Mouse (Mus musculus) cerebellum, adult 2 months (tissue): ENCODE data around the gene Gmppb.

Source experiments
- CTCF ChIP-seq: fragments of 200-500 bp; IDR thresholded peaks from 2 replicates; pipeline ENCODE4 v1.5.1; 2011; ENCODE audit warnings: low read depth, mild to moderate bottlenecking, control low read depth, low read length, moderate library complexity, borderline replicate concordance; ENCODE audit not compliant: insufficient read depth
- POLR2A ChIP-seq: fragments of 200-500 bp; IDR thresholded peaks from 2 replicates; pipeline ENCODE4 v1.6.1; 2011; ENCODE audit warnings: low read length, control low read depth, borderline replicate concordance; ENCODE audit not compliant: insufficient read depth

GRCm38 (mm10) chr9:108082988-108083431 is 34.0 kb downstream of the Gmppb start, which contains the start of gene Rnf123:
- TF ChIP-seq CTCF (no peak), POLR2A (no peak; the same call in 1 of the 2 replicates)
